Mouse (Mus musculus) lung, adult 18-20 months (tissue): ENCODE measurements at regions not wholly inside any gene's neighbourhood (a gene's known extent, or its start where the extent isn't known, plus 50 kb on each side); places are given as distances from the start of the nearest gene placed in this dataset.

Source experiments
- DNase-seq, 2 experiments: peaks; one replicate each; pipeline ENCODE4 v3.0.0; 2022; ENCODE audit warnings: mixed read lengths in 2 of 2

DNA sequence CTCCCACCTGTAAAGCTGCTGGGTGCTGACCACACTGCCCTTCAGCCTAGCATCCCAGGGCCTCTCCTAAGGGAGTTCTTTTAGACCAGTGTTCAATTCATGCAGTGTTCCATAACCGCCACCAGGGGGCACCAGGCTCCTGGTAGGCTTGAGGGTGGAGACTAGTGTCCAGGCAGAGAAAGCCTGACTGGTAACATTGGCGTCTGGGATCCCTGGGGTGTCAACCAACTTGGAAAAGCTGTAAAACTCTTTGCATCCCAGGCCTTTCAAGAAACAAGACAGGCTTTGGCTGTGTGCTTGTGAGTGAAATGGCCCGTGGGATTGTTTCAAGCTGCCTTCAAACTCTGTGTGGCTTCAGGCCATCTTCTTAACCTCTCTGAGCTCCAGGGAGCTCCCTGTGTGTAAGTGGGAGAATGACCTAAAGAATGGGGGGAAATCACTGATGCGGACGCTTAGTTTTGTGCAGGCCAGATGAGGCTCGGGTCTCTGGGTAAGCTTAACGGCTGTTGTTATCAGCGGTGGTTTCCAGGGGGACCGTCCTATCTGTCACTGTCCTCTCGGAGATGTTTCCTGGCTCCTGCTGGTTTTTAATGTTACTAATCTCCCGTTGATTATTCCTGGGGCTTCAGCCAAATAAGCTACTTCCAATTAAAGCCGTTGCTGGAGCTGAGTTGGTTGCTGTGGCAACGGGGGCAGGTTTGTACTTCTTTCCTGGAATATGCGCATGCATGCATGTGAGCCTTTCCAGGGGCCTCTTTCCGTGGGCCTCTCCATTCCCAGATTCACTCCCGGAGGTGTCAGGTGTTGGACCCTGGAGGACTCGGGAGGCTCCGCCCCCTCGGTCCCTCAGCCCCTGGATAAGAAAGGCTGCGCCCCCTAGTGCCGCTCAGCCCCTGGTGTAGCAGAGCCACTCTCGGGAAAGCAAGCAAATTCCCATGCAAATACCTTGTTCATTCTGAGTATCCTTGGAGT lies 147.6 kb upstream of the Kcnab2 start:
- DNase-seq = peak in 1 of 2 experiments; percentile 9

DNA sequence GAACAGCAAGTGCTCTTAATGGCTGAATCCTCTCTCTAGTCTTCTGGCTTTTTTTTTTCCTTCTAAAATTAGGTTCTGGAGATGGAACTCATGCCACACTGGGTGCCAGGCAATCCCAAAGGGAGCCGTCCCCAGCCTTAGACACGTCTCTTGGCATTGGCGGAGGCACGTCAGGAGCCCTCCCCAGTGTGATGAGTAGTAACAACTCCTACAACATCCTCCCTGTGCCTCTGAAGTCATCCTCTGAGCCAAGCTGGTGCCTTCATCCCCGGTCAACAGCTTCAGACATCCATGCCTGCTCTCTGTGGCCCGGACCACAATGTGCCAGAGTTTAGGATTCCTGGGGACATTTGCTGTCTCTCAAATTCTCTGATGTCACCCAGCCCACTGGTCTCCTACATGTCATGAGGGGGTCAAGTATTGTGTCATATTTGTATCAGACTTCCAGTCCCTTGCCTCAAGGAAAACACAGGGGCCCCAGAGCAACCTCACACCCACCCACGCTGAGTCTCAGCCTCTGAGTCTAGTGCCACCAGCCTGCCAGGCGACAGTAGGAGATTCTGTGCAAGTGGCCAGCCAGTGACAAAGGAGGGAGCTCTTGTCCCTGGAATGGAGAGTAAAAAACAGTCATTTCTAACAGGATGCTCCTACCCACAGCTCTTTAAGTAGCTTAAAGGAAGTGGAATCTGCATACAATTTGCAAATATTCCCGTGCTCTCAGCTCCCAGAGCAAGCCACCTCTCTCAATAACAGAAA lies 144.5 kb upstream of the Kcnab2 start:
- DNase-seq = no peak

DNA sequence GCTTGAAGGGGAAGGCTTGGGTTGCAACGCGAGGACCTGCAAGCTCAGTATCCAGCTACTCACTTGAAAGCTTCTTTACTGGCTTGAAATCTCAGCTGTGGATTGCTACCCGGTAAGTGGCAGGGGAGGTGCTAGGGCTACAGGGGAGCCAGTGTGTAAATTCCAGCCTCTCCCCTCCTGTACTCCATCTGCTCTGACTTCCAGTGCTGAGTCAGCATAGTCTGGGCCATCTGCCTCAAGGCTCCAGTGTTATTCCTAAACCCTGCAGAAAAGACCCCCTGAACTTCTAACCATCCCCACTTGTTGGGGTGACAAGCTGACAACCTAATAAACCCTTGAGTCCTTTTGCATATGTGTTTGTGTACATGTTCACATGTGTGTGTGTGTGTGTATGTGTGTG lies 140.0 kb upstream of the Kcnab2 start:
- no peak for DNase-seq

DNA sequence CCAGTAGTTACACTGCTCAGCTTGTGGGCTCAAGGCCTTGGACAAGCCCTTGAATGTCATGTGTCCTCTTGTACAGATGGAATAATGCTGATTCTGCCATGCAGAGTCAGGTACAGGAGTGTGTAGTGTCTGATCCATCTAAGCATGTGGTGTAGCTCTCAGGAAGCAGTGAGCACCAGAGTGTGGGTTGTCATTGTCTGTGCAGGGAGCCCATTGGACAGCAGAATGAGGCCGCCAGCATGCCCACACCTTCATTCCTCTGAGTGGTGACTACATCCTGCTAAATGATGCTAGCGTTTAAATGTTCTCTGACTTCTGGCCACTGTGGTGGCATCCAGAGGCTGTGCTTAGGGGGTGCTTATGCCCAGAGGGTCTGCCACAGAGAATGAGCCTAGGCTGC lies 137.5 kb upstream of the Kcnab2 start:
- no peak for DNase-seq

DNA sequence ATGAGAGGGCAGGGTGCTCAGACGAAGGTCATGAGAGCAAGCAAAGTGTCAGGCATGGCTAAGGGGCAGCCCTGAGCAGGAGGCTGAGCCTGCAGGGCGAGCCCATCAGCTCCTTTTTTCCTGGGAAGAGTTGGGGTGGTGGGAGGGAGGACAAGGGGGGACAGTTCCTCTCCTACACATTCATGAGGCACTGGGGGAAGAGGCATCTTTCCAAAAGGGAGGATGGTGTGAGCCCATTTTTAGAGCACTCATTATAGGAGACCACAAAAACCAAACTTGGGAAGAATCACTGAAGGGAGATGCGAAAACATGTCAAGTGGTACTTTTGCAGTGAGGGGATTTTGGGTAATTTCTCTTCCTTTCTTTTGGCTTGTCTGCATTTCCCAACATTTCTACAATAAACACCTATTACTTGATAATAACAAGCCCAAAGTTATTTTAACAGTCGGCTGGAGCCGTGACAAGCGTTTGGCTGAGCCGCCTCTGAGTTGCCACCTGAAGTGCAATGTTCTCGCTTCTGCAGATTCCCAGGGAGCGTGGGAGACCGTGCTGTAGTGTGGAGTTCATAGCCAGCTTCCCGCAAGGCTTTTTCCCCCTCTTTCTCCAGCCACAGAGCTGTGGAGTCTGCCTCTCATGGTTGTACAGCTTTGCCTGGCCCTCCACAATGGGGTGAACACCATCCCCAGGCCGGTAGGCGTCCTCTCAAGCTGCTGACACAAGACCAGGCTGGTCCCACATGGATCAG lies 136.9 kb upstream of the Kcnab2 start:
- DNase-seq = no peak
